Mouse (Mus musculus) limb, embryonic 14.5 days (tissue): Measurements from ENCODE around the gene Miox. TPM values are rescaled to one million over a fixed set of nuclear protein-coding genes. Genes with fewer than 3 reads are reported as not detected.

Experiments
- ATAC-seq: fragments of 200-750 bp; cut with Nextera tagmentation; 2 replicates; pipeline ENCODE4 v1.8.0; 2017; ENCODE audit warnings: low read depth, moderate number of reproducible peaks, moderate TSS enrichment; ENCODE audit not compliant: low FRiP score
- DNase-seq: peaks from one replicate; pipeline ENCODE4 v3.0.0-alpha.2; 2015; ENCODE audit warnings: low spot score
- H3K27ac ChIP-seq: fragments of 300-500 bp; sonication (generic); replicated peaks from 2 replicates; pipeline ENCODE4 v1.5.1; 2014; ENCODE audit warnings: low read depth, mild to moderate bottlenecking, low read length, moderate library complexity, mixed read lengths
- H3K27me3 ChIP-seq: fragments of 300-500 bp; sonication (generic); 2 replicates; pipeline ENCODE4 v1.6.1; 2014; ENCODE audit warnings: low read length, mixed read lengths; ENCODE audit not compliant: control insufficient read depth, insufficient read depth
- H3K36me3 ChIP-seq: fragments of 300-500 bp; sonication (generic); 2 replicates; pipeline ENCODE4 v1.6.1; 2014; ENCODE audit warnings: mild to moderate bottlenecking, low read length, moderate library complexity, mixed read lengths; ENCODE audit not compliant: control insufficient read depth, insufficient read depth
- H3K4me1 ChIP-seq: fragments of 300-500 bp; sonication (generic); 2 replicates; pipeline ENCODE4 v1.6.1; 2014; ENCODE audit warnings: antibody characterized with exemption, low read length, mixed read lengths; ENCODE audit not compliant: control insufficient read depth, insufficient read depth
- H3K4me2 ChIP-seq: fragments of 300-500 bp; sonication (generic); replicated peaks from 2 replicates; pipeline ENCODE4 v1.6.1; 2014; ENCODE audit warnings: low read depth, mild to moderate bottlenecking, low read length, moderate library complexity; ENCODE audit not compliant: severe bottlenecking
- H3K4me3 ChIP-seq: fragments of 300-500 bp; sonication (generic); replicated peaks from 2 replicates; pipeline ENCODE4 v1.5.1; 2014; ENCODE audit warnings: low read length
- H3K9ac ChIP-seq: fragments of 300-500 bp; sonication (generic); 2 replicates; pipeline ENCODE4 v1.6.1; 2014; ENCODE audit warnings: mild to moderate bottlenecking, low read depth, low read length, moderate library complexity; ENCODE audit not compliant: severe bottlenecking
- H3K9me3 ChIP-seq: fragments of 300-500 bp; sonication (generic); 2 replicates; pipeline ENCODE4 v1.6.1; 2016; ENCODE audit warnings: low read length; ENCODE audit not compliant: control insufficient read depth
- POLR2A ChIP-seq: fragments of 200-500 bp; IDR thresholded peaks from 2 replicates; pipeline ENCODE4 v1.8.0; 2012; ENCODE audit warnings: inconsistent platforms, mild to moderate bottlenecking, moderate library complexity, borderline replicate concordance; ENCODE audit not compliant: insufficient read depth, insufficient read length; ENCODE audit errors: extremely low read depth
- WGBS: fragments of 180-500 bp; shearing (Covaris S2); extraction: QIAGEN DNeasy Blood & Tissue Kit; methylation state at CpG from one replicate; pipeline ENCODE4 v1.1.7; 2014; 5-methylcytosine and 5-hydroxymethylcytosine counted together
- polyA plus RNA-seq, 2 experiments: library from polyadenylated mRNA; depleted of rRNA in 1 of 2; stranded (reverse) in 1 of 2; unstranded in 1 of 2; fragments of >200 nt; fragmentation: Nextera tagmentation in 1 of 2; extraction: Ambion mirVana in 1 of 2; gene quantifications; 2 replicates each; pipeline versions ENCODE4 v1.2.1 to v1.2.3; 2012 to 2014

The Miox gene
- polyA plus RNA-seq, 2 experiments = not detected

GRCm38 (mm10) chr15:89363051-89363450 is 28.9 kb downstream of the Miox start:
- Histone ChIP-seq H3K9ac (no peak overlapping the region), H3K27ac (no peak overlapping the region), H3K27me3 (no peaks in the 10 kb centered on the region), H3K36me3 (peaks cover 80% of the 10 kb centered on the region), H3K4me3 (no peak overlapping the region), H3K9me3 (no peaks in the 10 kb centered on the region), H3K4me2 (no peak overlapping the region), H3K4me1 (no peaks in the 10 kb centered on the region)
- DNase-seq (no peak), ATAC-seq (no peak)
- 83% methylated on average over 7 of the region's 7 CpGs for WGBS
- TF ChIP-seq POLR2A = no peak

- Histone ChIP-seq H3K27ac (no peak overlapping the region), H3K9ac (no peak overlapping the region), H3K36me3 (peaks cover 97% of the 10 kb centered on the region), H3K4me2 (no peak overlapping the region), H3K27me3 (no peaks in the 10 kb centered on the region), H3K4me3 (no peak overlapping the region), H3K9me3 (no peaks in the 10 kb centered on the region), H3K4me1 (no peaks in the 10 kb centered on the region)
- DNase-seq (no peak), ATAC-seq (no peak)
- 96% methylated on average over 4 of the region's 4 CpGs for WGBS
- no peak for TF ChIP-seq POLR2A
These were observed 30.9 kb downstream of the Miox start for GRCm38 (mm10) chr15:89365141-89365551.

- Histone ChIP-seq H3K27ac (no peak overlapping the region), H3K4me3 (no peak overlapping the region), H3K27me3 (peaks cover 13% of the 10 kb centered on the region), H3K4me2 (no peak overlapping the region), H3K4me1 (peaks cover 9% of the 10 kb centered on the region; the same call in 1 of the 2 replicates), H3K36me3 (peaks cover 57% of the 10 kb centered on the region), H3K9me3 (no peaks in the 10 kb centered on the region), H3K9ac (no peak overlapping the region)
- WGBS = 90% methylated on average over 13 of the region's 13 CpGs
- no peak for TF ChIP-seq POLR2A
- no peak for ATAC-seq
- DNase-seq = no peak
These were observed 37.9 kb downstream of the Miox start for GRCm38 (mm10) chr15:89372068-89372467.

- peaks cover 52% of the 10 kb centered on the region for H3K36me3 ChIP-seq
- peaks cover 18% of the 10 kb centered on the region for H3K27me3 ChIP-seq
- H3K4me3 ChIP-seq = peak overlapping the region; percentile 71; the same call in 1 of the 2 replicates
- no peak for TF ChIP-seq POLR2A
- ATAC-seq (no peak), DNase-seq (no peak)
- peak overlapping the region; percentile 91 for H3K4me2 ChIP-seq
- peaks cover 9% of the 10 kb centered on the region; the same call in 1 of the 2 replicates for H3K4me1 ChIP-seq
- no peak overlapping the region for H3K27ac ChIP-seq
- no peak overlapping the region for H3K9ac ChIP-seq
- no peaks in the 10 kb centered on the region for H3K9me3 ChIP-seq
- WGBS = 84% methylated on average over 7 of the region's 7 CpGs
These were observed 38.3 kb downstream of the Miox start for GRCm38 (mm10) chr15:89372536-89372935.

GRCm38 (mm10) chr15:89373027-89373761 is 39.0 kb downstream of the Miox start:
- Histone ChIP-seq H3K4me2 (peak overlapping the region; percentile 91), H3K9me3 (no peaks in the 10 kb centered on the region), H3K4me3 (peak overlapping the region; percentile 71), H3K36me3 (peaks cover 45% of the 10 kb centered on the region), H3K27ac (peak overlapping the region; percentile 86), H3K9ac (peak overlapping the region; percentile 74), H3K4me1 (peaks cover 12% of the 10 kb centered on the region), H3K27me3 (peaks cover 24% of the 10 kb centered on the region)
- DNase-seq (peak; percentile 72), ATAC-seq (peak; percentile 69)
- 2% methylated on average over 35 of the region's 35 CpGs for WGBS
- TF ChIP-seq POLR2A = no peak
